Mouse (Mus musculus): Measurements from ENCODE around the gene Zbp1. TPM values are rescaled to one million over a fixed set of nuclear protein-coding genes. Genes with fewer than 3 reads are reported as not detected.

Gene Zbp1
- polyA plus RNA-seq, 1 experiment from 2014 or later = 0.54 TPM

DNA sequence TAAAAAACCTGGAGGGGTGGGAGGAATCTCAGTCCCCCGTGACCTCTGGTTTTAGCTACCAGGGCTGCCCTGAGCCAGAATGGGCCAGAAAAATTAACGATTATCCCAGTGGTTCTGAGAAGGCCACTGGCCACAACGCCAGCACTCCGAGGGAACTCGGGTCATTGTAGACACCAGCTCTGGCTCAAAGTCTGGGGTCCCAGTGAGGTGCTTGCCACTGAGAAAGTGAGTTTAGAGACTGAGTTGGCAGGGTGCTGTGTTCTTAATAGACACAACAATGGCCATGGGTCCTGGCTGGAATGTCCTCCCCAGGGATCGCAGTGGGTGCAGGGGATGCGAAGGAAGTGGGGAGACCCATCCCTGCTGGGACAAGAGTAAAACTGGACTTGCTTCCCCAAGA lies 36.8 kb downstream of the Zbp1 start:
- Histone ChIP-seq H3K4me3 (ENCODE audit: low read depth, low read length) (no peak overlapping the region), H3K27ac (replicated peaks; ENCODE audit: low read depth, low read length) (no peak overlapping the region), H3K36me3 (ENCODE audit: control insufficient read depth, insufficient read depth, low read length) (no peaks in the 10 kb centered on the region), H3K9me3 (ENCODE audit: control insufficient read depth, low read length) (no peaks in the 10 kb centered on the region), H3K4me1 (ENCODE audit: control insufficient read depth, insufficient read depth, low read length) (no peaks in the 10 kb centered on the region), H3K4me2 (ENCODE audit: low read depth, low read length) (no peak overlapping the region), H3K9ac (ENCODE audit: low read depth, low read length) (no peak overlapping the region), H3K27me3 (replicated peaks; ENCODE audit: control insufficient read depth, insufficient read depth, low read length) (no peaks in the 10 kb centered on the region)
- ATAC-seq (ENCODE audit: low read depth) (no peak), DNase-seq (ENCODE audit: low spot score) (no peak)
- WGBS = 83% methylated on average over 7 of the region's 7 CpGs

DNA sequence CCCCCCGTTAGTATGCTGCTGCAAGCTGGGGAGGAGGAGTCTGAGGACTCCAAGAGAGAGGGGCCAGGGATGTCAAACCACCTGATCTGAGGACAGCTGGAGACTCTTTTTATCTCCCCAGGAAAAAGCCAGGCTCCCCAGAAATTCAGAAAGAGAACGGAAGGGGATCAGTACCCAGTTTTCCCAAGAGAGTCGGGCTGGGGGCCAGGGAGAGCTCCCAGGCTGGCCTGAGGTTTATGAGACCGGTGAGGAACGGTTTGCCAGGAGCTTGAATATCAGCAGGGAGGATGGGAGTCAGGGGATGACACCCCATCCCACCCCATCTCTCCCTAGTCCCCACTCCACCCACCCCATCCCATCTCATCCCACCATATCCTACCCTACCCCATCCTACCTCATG lies 37.2 kb downstream of the Zbp1 start:
- Histone ChIP-seq H3K4me3 (ENCODE audit: low read depth, low read length) (no peak overlapping the region), H3K27me3 (replicated peaks; ENCODE audit: control insufficient read depth, insufficient read depth, low read length) (no peaks in the 10 kb centered on the region), H3K9ac (ENCODE audit: low read depth, low read length) (no peak overlapping the region), H3K4me1 (ENCODE audit: control insufficient read depth, insufficient read depth, low read length) (no peaks in the 10 kb centered on the region), H3K9me3 (ENCODE audit: control insufficient read depth, low read length) (no peaks in the 10 kb centered on the region), H3K36me3 (ENCODE audit: control insufficient read depth, insufficient read depth, low read length) (no peaks in the 10 kb centered on the region), H3K27ac (replicated peaks; ENCODE audit: low read depth, low read length) (no peak overlapping the region), H3K4me2 (ENCODE audit: low read depth, low read length) (no peak overlapping the region)
- ATAC-seq (ENCODE audit: low read depth) (no peak), DNase-seq (ENCODE audit: low spot score) (no peak)
- 57% methylated on average over 5 of the region's 5 CpGs for WGBS

DNA sequence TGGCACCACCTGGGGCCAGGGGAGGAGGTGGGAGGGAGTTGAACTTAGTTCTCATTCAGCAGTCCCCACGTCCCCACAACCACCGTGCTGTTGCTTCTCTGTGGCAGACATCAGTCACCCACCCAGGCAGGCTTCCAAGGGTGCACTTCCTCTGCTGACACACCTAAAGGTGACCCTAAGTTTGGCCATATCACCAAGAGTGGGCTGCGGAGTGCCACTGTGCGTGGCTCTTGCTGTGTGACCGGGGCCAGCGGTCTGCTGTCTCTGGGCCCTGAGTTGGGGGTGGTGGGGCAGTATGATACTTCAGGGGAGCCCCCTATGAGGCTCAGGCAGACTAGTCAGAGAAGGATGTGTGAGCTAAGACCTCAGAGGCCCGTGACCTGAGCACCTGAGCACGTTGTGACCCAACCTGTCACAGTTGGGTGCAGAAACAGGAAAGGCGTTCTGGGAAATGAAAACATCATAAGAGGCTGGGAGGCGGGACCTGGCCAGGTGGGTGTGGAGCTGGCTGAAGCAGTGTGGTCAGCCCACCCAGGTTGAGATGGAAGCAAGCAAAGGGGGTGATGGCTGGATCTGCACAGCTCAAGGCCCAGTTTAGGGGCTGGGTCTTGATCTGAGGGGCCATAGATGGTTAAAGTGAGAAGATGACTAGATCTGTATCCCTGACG lies 37.9 kb downstream of the Zbp1 start:
- DNase-seq (ENCODE audit: low spot score) = no peak
- ATAC-seq (ENCODE audit: low read depth) = no peak
- WGBS = 77% methylated on average over 11 of the region's 11 CpGs

DNA sequence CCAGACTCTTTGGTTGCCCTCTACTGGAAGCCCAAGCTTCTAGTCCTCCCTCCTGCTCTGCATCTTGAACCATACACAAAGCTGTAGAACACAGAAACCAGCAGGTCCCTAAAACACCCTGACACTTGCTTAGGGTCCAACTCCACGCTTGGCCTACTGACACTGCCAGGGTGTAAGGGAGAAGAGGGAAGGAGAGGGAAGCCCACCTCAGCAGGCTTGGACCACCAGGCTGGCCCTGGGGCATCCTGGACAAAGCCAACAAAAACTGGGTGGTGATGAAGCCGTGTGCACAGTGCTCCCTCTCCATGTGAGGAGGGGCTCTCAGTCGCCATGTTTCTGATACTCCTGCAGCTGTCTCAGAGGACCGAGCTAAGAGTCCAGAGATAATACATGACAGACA lies 38.7 kb downstream of the Zbp1 start:
- H3K27ac ChIP-seq (replicated peaks; ENCODE audit: low read depth, low read length) = no peak overlapping the region
- WGBS = 75% methylated on average over 4 of the region's 4 CpGs
- no peak for DNase-seq (ENCODE audit: low spot score)

More for the DNA sequence above, 37.9 kb downstream of the Zbp1 start:
- Histone ChIP-seq H3K27me3 (replicated peaks; ENCODE audit: control insufficient read depth, insufficient read depth, low read length) (no peaks in the 10 kb centered on the region), H3K36me3 (ENCODE audit: control insufficient read depth, insufficient read depth, low read length) (no peaks in the 10 kb centered on the region), H3K4me2 (ENCODE audit: low read depth, low read length) (no peak overlapping the region), H3K9me3 (ENCODE audit: control insufficient read depth, low read length) (no peaks in the 10 kb centered on the region), H3K9ac (ENCODE audit: low read depth, low read length) (no peak overlapping the region), H3K4me1 (ENCODE audit: control insufficient read depth, insufficient read depth, low read length) (no peaks in the 10 kb centered on the region), H3K4me3 (ENCODE audit: low read depth, low read length) (no peak overlapping the region), H3K27ac (replicated peaks; ENCODE audit: low read depth, low read length) (no peak overlapping the region)

DNA sequence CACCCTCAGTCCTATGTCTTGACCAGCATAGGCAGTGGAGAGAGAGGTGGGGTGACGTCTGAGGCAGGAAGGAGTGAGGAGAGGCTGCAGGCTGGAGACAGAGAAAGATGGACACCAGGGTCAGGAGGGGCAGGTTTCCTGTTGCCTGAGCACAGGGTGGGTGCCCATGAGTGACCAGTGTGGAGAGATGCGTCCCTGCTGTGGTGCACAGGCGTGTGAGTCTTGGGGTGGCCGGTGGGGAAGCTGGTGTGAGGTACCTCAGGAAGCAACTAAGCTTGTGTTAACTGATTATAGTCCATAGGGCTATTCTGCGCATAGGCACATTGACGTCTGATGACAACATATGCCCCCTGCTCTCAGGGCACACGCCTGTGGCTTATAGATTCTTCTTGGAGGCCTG lies 39.7 kb downstream of the Zbp1 start:
- Histone ChIP-seq H3K27ac (replicated peaks; ENCODE audit: low read depth, low read length) (no peak overlapping the region), H3K4me3 (ENCODE audit: low read depth, low read length) (no peak overlapping the region), H3K27me3 (replicated peaks; ENCODE audit: control insufficient read depth, insufficient read depth, low read length) (no peaks in the 10 kb centered on the region), H3K4me1 (ENCODE audit: control insufficient read depth, insufficient read depth, low read length) (no peaks in the 10 kb centered on the region), H3K4me2 (ENCODE audit: low read depth, low read length) (no peak overlapping the region), H3K36me3 (ENCODE audit: control insufficient read depth, insufficient read depth, low read length) (no peaks in the 10 kb centered on the region), H3K9me3 (ENCODE audit: control insufficient read depth, low read length) (no peaks in the 10 kb centered on the region), H3K9ac (ENCODE audit: low read depth, low read length) (no peak overlapping the region)
- ATAC-seq (ENCODE audit: low read depth) (no peak), DNase-seq (ENCODE audit: low spot score) (no peak)
- WGBS = 79% methylated on average over 7 of the region's 7 CpGs

More for the DNA sequence above, 38.7 kb downstream of the Zbp1 start:
- H3K4me3 ChIP-seq (ENCODE audit: low read depth, low read length) = no peak overlapping the region
- H3K9ac ChIP-seq (ENCODE audit: low read depth, low read length) = no peak overlapping the region
- no peak for ATAC-seq (ENCODE audit: low read depth)
- H3K27me3 ChIP-seq (replicated peaks; ENCODE audit: control insufficient read depth, insufficient read depth, low read length) = no peaks in the 10 kb centered on the region
- H3K36me3 ChIP-seq (ENCODE audit: control insufficient read depth, insufficient read depth, low read length) = no peaks in the 10 kb centered on the region
- H3K4me2 ChIP-seq (ENCODE audit: low read depth, low read length) = no peak overlapping the region
- no peaks in the 10 kb centered on the region for H3K9me3 ChIP-seq (ENCODE audit: control insufficient read depth, low read length)
- no peaks in the 10 kb centered on the region for H3K4me1 ChIP-seq (ENCODE audit: control insufficient read depth, insufficient read depth, low read length)

DNA sequence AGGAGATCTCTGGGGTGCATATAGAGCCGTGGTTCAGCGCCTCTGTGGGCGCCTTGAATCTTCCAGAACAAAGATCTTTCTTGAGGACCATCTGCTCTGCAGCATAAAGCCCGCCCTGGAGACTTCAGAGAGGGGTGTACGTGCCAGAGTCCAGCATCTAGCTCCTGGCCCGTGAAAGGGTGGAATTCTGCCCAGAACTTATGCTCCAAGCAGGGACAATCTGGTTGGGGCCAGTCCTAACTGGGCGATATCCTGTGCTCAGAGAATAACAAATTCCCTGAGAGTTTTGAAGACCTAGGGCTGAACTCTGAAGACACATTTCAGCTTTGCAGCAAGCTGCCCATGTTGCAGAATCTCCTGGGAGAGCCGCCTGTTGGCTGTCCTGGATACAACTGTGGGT lies 40.8 kb downstream of the Zbp1 start:
- Histone ChIP-seq H3K9ac (ENCODE audit: low read depth, low read length) (no peak overlapping the region), H3K4me1 (ENCODE audit: control insufficient read depth, insufficient read depth, low read length) (peaks cover 4% of the 10 kb centered on the region), H3K9me3 (ENCODE audit: control insufficient read depth, low read length) (no peaks in the 10 kb centered on the region), H3K27ac (replicated peaks; ENCODE audit: low read depth, low read length) (no peak overlapping the region), H3K4me2 (ENCODE audit: low read depth, low read length) (no peak overlapping the region), H3K27me3 (replicated peaks; ENCODE audit: control insufficient read depth, insufficient read depth, low read length) (no peaks in the 10 kb centered on the region), H3K36me3 (ENCODE audit: control insufficient read depth, insufficient read depth, low read length) (no peaks in the 10 kb centered on the region), H3K4me3 (ENCODE audit: low read depth, low read length) (no peak overlapping the region)
- DNase-seq (ENCODE audit: low spot score) (no peak), ATAC-seq (ENCODE audit: low read depth) (no peak)
- WGBS = 82% methylated on average over 8 of the region's 8 CpGs

DNA sequence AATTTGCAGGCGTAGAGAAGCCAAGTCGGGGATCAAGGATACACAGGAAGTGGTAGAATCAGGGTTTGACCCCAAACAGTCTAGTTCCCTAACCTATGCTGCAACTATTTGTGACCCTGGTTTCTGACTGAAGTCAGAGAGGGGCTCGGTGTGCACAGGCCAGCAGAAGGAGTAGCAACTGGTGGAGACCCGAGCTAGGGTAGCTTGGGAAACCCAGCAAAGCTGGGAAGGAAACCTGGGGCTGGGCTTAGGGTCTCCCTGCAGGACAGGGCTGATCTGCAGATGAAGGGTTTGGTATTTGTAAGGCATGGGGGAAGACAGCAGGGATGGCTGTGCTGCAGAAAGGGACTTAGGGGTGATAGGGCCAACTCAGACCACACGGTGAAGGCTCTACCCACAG lies 41.2 kb downstream of the Zbp1 start:
- Histone ChIP-seq H3K9me3 (ENCODE audit: control insufficient read depth, low read length) (no peaks in the 10 kb centered on the region), H3K4me2 (ENCODE audit: low read depth, low read length) (no peak overlapping the region), H3K4me3 (ENCODE audit: low read depth, low read length) (no peak overlapping the region), H3K4me1 (ENCODE audit: control insufficient read depth, insufficient read depth, low read length) (peaks cover 9% of the 10 kb centered on the region), H3K27ac (replicated peaks; ENCODE audit: low read depth, low read length) (no peak overlapping the region), H3K9ac (ENCODE audit: low read depth, low read length) (no peak overlapping the region), H3K36me3 (ENCODE audit: control insufficient read depth, insufficient read depth, low read length) (no peaks in the 10 kb centered on the region), H3K27me3 (replicated peaks; ENCODE audit: control insufficient read depth, insufficient read depth, low read length) (no peaks in the 10 kb centered on the region)
- no peak for DNase-seq (ENCODE audit: low spot score)
- 73% methylated on average over 5 of the region's 5 CpGs for WGBS
- ATAC-seq (ENCODE audit: low read depth) = no peak

DNA sequence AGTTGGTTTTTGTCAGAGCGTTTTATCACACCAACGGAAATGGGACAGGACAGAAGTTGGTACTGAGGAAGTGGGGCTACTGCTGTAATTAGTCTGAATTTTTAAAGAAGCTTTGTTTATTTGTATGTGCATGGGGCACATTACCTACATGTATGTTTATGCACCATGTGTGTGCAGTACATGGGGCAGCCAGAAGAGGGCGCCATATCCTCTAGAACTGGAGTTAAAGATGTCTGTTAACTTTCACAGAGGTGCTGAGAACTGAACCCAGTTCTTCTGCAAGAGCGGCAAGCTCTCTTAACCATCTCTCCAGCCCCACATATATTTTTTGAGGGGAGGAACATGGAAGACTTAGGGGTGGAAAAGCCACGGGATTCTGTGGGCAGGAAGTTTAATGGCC lies 43.0 kb downstream of the Zbp1 start:
- Histone ChIP-seq H3K4me3 (ENCODE audit: low read depth, low read length) (no peak overlapping the region), H3K9me3 (ENCODE audit: control insufficient read depth, low read length) (no peaks in the 10 kb centered on the region), H3K27me3 (replicated peaks; ENCODE audit: control insufficient read depth, insufficient read depth, low read length) (peaks cover 3% of the 10 kb centered on the region; the same call in 1 of the 2 replicates), H3K4me2 (ENCODE audit: low read depth, low read length) (no peak overlapping the region), H3K9ac (ENCODE audit: low read depth, low read length) (no peak overlapping the region), H3K36me3 (ENCODE audit: control insufficient read depth, insufficient read depth, low read length) (no peaks in the 10 kb centered on the region), H3K4me1 (ENCODE audit: control insufficient read depth, insufficient read depth, low read length) (peaks cover 24% of the 10 kb centered on the region), H3K27ac (replicated peaks; ENCODE audit: low read depth, low read length) (no peak overlapping the region)
- no peak for DNase-seq (ENCODE audit: low spot score)
- no peak for ATAC-seq (ENCODE audit: low read depth)
- 91% methylated on average over 5 of the region's 5 CpGs for WGBS

DNA sequence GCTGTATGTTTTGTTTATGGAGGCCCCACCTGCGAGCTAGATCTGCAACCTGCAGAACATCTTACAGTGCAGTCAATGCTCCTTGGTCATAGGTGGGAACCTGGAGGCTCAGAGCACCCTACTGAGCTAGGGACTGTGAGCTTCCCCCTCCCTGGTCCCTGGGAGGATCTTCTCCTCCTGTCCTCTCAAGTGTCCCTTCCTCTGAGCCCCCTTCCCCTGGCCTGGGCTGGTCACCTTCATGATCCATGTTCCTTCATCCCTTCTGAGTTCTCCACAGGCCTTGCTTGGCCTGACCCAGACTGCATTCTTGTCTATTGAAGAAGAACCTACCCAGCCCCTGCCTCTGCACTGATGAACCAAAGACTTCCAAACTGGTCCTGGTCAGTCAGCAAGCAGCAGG lies 44.2 kb downstream of the Zbp1 start:
- H3K4me3 ChIP-seq (ENCODE audit: low read depth, low read length) = no peak overlapping the region

More for the DNA sequence above, 44.2 kb downstream of the Zbp1 start:
- H3K27me3 ChIP-seq (replicated peaks; ENCODE audit: control insufficient read depth, insufficient read depth, low read length) = peaks cover 3% of the 10 kb centered on the region; the same call in 1 of the 2 replicates
- DNase-seq (ENCODE audit: low spot score) (no peak), ATAC-seq (ENCODE audit: low read depth) (no peak)
- H3K36me3 ChIP-seq (ENCODE audit: control insufficient read depth, insufficient read depth, low read length) = no peaks in the 10 kb centered on the region
- H3K27ac ChIP-seq (replicated peaks; ENCODE audit: low read depth, low read length) = peak overlapping the region; percentile 98
- H3K9me3 ChIP-seq (ENCODE audit: control insufficient read depth, low read length) = no peaks in the 10 kb centered on the region
- peaks cover 24% of the 10 kb centered on the region for H3K4me1 ChIP-seq (ENCODE audit: control insufficient read depth, insufficient read depth, low read length)
- H3K4me2 ChIP-seq (ENCODE audit: low read depth, low read length) = peak overlapping the region; percentile 64
- H3K9ac ChIP-seq (ENCODE audit: low read depth, low read length) = no peak overlapping the region
- WGBS = 50% methylated on average over 1 of the region's 1 CpGs
